Mouse (Mus musculus): ENCODE results near the gene Slc27a1.

DNA sequence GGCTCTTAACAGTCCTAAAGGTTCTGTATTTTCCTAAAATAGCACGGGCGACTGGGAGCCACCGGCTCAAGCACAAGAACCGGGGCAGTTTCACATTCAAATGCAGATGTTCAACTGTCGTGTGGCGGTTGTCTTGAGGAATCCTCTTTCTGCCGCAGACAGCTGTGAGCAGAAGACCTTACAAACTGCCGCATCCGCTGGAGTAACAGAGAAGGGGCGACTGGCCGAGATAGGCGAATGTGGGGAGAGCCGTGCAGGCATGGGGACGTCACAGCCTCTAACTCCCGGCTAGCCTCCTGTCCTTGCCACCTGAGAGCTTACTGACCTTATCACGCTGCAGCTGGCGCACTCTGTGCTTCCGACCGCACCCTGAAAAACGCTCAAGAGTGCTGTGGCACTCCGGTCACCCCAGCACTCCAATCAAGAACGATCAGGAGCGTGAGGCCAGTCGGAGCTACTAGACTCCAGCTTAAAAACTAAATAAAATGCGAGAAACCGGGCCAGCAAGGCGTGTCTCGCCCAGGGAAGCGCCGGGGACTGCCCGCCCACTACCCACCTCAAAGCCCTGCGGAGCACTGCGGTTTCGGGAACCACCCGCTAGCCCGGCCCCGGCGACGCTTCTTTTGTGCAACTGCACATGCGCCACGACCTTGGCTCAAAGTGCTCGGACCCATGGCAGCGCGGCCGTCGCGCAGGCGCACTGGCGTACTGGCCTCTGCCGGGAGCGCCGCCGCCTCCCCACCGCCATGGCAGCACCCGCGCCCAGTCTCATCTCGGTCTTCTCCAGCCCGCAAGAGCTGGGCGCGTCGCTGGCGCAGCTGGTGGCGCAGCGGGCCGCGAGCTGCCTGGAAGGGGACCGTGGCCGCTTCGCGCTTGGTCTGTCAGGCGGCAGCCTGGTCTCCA lies 23.0 kb downstream of the Slc27a1 start, which contains the start of gene Pgls:
- TF ChIP-seq CTCF (IDR thresholded peaks at IDR 0.05; ENCODE audit: low read depth, low read length): no peak
- TF ChIP-seq POLR2A (IDR thresholded peaks at IDR 0.05; ENCODE audit: extremely low read depth, insufficient read depth, low read length): no peak; the same call in 1 of the 2 replicates

Data from liver, adult 2 months (tissue).